Mouse (Mus musculus) heart, adult 9 months (tissue): ENCODE data around the gene 1700021F05Rik.

ENCODE experiments used
- DNase-seq, 2 experiments: peaks; one replicate each; pipeline ENCODE4 v3.0.0; 2022; ENCODE audit warnings: low spot score in 2 of 2

1700021F05Rik gene

GRCm38 (mm10) chr10:43540442-43541152, at the start of gene 1700021F05Rik:
Gene 1700021F05Rik (minus strand): TSS chr10:43540994.
- peak; percentile 93 to 95 for DNase-seq

DNA sequence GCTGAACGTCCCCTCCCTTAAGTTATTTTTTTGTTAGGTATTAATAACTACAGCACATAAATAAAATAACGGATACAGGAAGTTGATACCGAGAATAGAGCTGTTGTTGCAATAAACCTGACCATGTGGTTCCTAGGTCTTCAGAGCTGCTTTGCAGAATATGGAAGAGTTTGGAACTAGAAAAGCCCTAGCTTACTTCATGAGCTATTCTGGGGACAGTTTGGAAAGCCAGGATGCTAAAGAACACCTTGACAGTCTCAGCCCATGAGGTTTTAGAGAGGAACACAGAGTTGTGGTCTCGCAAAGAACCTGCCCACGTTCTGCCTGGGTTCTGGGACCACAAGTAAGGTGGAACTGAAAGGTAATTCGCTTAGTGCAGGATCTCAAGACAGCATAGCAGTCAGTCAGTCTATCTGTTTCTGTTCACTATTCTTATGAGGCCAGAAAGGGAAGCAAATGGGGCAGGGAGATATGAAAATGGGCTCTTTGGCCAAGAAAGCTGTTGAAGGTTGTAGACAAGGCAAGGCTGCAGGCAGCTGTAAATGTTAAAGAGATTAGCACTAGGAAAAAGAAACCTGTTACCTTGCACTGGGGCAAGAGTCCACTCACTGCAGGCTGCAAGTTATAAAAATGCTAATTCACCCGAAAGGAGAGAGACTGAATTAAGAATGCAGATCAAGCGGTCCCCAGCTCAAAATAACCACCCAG, 47.8 kb upstream of the 1700021F05Rik start:
- no peak for DNase-seq

GRCm38 (mm10) chr10:43584538-43584937, 43.7 kb upstream of the 1700021F05Rik start:
- DNase-seq: no peak

GRCm38 (mm10) chr10:43581260-43581659, 40.5 kb upstream of the 1700021F05Rik start:
- DNase-seq: no peak

GRCm38 (mm10) chr10:43580649-43581078, 39.9 kb upstream of the 1700021F05Rik start:
- no peak for DNase-seq

GRCm38 (mm10) chr10:43579381-43580261, 38.8 kb upstream of the 1700021F05Rik start:
- DNase-seq: peak in 1 of 2 experiments; percentile 4

DNA sequence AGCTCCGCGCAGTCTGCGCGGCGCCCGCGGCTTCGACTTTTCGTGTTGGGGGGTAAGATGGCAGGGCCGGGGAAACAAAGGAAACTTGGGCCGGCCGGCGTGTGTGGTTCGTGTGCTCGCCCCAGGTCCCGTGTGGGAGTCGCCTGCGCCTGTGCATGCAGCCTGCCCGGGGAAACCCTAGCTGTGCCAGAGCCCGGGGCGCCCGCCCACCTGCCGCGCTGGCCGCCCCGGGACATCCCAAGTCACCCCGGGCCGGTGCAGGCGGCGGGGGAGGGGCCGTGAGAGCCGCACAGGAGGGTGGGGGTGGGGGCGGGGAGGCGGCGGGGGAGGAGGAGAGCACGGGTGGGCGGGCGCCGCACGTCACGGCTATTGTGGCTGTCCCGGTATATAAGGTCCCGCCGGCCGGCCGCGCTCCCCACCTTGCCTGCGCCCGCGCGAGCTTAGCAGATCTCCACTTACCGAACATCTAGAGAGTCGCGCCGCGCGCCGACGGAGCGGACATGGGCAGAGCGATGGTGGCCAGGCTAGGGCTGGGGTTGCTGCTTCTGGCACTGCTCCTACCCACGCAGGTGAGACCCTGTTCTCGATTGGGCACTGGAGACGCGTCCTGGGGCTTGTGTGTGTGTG, 38.1 kb upstream of the 1700021F05Rik start:
- peak in 1 of 2 experiments; percentile 9 for DNase-seq

GRCm38 (mm10) chr10:43578366-43578753, 37.6 kb upstream of the 1700021F05Rik start:
- no peak for DNase-seq

DNA sequence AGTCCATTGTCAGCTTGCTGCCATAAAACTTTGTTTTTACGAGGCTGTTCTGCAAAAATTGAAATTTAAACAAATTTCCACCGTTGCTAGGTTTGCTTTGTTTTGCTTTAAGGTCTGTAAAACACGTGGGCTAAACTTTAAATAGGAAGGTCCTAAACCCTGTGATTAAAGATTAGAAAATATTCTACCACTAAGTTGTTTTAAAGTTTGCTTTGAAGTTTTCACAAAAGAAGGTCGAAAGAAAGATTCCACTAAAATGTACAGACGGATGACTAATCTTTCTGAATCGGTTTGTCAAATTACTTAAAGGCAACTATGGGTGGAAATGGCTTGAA, 37.2 kb upstream of the 1700021F05Rik start, which contains the start of gene Cd24a:
TSS of gene Cd24a (plus strand) at position 288 of the 335 bp plus-strand sequence.
- no peak for DNase-seq

- DNase-seq: no peak
These were observed 36.7 kb upstream of the 1700021F05Rik start for GRCm38 (mm10) chr10:43577299-43577996.

- peak; percentile 25 to 65 for DNase-seq
These were observed 34.2 kb upstream of the 1700021F05Rik start for GRCm38 (mm10) chr10:43574956-43575355.

DNA sequence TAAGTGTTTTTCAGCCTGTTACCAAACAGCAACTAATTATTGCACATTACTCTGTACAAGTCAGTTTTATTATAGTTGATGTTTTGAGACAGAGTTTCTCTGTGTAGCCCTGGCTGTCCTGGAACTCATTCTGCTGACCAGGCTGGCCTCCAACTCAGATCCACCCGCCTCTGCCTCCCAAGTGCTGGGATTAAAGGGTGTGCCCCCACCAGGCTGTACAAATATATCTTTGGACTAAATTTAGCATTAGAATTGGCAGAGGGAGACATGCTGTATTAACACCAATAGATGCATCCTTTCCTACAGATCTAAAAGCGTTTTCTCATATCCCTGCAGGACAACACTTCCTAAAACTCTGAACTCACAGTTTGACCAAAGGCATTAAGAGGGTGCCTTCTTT, 33.6 kb upstream of the 1700021F05Rik start:
- DNase-seq: no peak

DNA sequence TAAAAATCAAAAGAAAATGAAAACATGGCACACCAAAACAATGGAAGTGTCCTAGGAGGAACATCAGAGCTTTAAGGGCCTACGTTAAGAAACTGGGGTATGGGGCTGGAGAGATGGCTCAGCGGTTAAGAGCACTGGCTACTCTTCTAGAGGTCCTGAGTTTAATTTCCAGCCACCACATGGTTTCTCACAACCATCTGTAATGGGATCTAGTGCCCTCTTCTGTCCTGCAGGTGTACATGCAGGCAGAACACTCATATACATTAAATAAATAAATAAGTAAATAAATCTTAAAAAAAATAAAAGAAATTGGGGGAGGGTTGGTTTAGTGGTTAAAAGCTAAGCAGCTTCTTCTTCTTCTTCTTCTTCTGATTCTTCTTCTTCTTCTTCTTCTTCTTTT, 20.5 kb upstream of the 1700021F05Rik start:
- DNase-seq: no peak

DNA sequence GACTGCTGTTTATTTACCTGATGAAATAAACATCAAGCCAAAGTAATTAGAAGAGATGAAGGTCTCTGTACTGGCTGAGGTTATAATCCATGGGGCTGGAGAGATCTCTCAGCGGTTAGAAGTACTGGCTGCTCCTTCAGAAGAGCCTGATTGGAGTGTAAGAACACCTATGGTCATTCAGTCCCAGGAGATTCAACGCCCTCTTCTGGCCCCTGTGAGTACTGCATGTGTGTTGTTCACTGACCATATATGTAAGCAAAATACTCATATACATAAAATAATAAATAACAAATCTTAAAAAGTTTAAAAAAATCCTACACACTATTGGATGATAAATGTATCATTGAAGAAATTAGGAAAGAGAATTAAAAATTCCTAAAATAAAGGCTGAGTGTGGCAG, 20.0 kb upstream of the 1700021F05Rik start:
- no peak for DNase-seq

GRCm38 (mm10) chr10:43559313-43559712, 18.5 kb upstream of the 1700021F05Rik start:
- DNase-seq: no peak

GRCm38 (mm10) chr10:43557630-43558165, 16.9 kb upstream of the 1700021F05Rik start:
- no peak for DNase-seq

DNA sequence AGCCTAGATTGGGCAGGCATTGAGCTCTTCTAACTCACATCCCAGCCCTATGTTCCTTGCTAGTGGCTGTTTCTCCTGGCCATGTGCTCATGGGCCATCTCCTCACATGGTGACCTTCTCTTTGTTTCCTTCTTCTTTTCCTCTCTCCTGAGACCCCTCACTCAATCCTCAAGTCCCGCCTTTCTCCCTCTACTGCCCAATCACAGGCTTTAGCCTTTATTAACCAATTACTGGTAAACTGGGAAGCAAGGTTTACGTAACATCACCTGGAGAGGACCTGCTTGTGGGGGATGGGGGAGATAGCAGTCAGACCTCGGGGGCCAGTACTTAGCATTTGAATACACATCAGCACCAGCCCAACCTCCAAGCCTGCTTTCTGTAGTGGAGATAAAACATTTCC, 10.6 kb upstream of the 1700021F05Rik start:
- no peak for DNase-seq

DNA sequence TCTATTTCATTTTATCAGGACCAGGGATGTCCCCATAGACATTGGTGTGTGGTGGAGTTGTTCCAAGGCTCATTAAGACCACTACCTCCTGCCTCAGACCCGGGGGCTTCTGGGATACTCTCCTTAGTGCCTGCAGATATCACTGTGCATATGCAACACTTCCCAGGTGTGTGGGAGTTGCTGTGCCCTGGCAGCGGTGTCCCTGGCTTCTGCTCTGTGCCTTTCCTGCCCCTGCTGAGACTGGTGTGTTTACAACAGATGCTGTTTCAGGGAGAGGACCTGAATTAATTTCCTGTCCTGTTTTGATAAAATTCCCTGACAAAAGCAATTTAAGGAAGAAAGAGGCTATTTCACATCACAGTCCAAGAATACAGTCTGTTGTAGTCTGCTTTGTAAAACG, 10.1 kb upstream of the 1700021F05Rik start:
- no peak for DNase-seq

- DNase-seq: no peak
These were observed 8.6 kb upstream of the 1700021F05Rik start for GRCm38 (mm10) chr10:43549411-43549810.

DNA sequence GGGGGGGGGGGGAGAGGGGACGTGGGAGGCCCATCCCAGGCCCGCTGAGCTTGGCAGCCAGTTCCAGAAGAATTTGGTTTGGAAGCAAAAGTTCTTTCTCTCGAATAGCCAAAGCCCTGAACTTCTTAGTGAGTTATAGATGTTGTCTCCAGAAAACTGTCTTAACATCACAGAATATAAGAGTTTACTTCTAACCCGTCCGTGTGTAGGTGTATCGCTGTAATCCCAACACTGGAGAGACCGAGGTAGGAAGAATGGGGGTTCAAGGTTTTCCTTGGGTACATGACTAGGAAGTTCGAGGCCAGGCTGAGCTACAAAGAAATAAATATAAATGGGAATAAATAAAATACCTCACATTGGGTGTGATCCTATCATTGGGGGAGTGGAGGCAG, 355 bp upstream of the 1700021F05Rik start:
- DNase-seq: peak in 1 of 2 experiments; percentile 15
